Mouse (Mus musculus) heart, adult 2 months (tissue): ENCODE data around the gene Zdhhc21. TPM values are rescaled to one million over a fixed set of nuclear protein-coding genes. Genes with fewer than 3 reads are reported as not detected.

Experiments
- DNase-seq, 2 experiments: peaks; one replicate each; pipeline ENCODE4 v3.0.0; 2021
- H3K27ac ChIP-seq: fragments of 200-600 bp; 2 replicates; pipeline ENCODE4 v1.8.1; 2022
- H3K27me3 ChIP-seq: fragments of 200-500 bp; 2 replicates; pipeline ENCODE4 v1.6.1; 2012; ENCODE audit warnings: mild to moderate bottlenecking, low read length, inconsistent platforms, mixed read lengths; ENCODE audit not compliant: control insufficient read depth, insufficient read depth
- H3K36me3 ChIP-seq: fragments of 200-500 bp; 2 replicates; pipeline ENCODE4 v1.6.1; 2012; ENCODE audit warnings: low read length, inconsistent platforms; ENCODE audit not compliant: control insufficient read depth, insufficient read depth
- H3K4me1 ChIP-seq: fragments of 200-500 bp; 2 replicates; pipeline ENCODE4 v1.6.1; 2011; ENCODE audit warnings: low read length; ENCODE audit not compliant: control insufficient read depth, insufficient read depth
- H3K4me3 ChIP-seq: fragments of 200-600 bp; 2 replicates; pipeline ENCODE4 v1.8.1; 2022
- H3K79me2 ChIP-seq: fragments of 200-500 bp; replicated peaks from 2 replicates; pipeline ENCODE4 v1.6.1; 2012; ENCODE audit warnings: mild to moderate bottlenecking, inconsistent platforms, low read length, moderate library complexity, mixed read lengths; ENCODE audit not compliant: control insufficient read depth, insufficient read depth
- H3K9ac ChIP-seq: fragments of 200-500 bp; 2 replicates; pipeline ENCODE4 v1.6.1; 2012; ENCODE audit warnings: low read depth, mild to moderate bottlenecking, control low read depth, inconsistent platforms, low read length, mixed read lengths
- CTCF ChIP-seq: fragments of 200-600 bp; IDR thresholded peaks from 2 replicates; pipeline ENCODE4 v1.8.1; 2022; ENCODE audit warnings: antibody characterized with exemption, mild to moderate bottlenecking, moderate library complexity
- EP300 ChIP-seq: fragments of 200-500 bp; IDR thresholded peaks from 2 replicates; pipeline ENCODE4 v1.6.1; 2011; ENCODE audit warnings: low read depth, low read length, control low read depth; ENCODE audit not compliant: insufficient read depth
- POLR2A ChIP-seq: fragments of 200-500 bp; IDR thresholded peaks from 2 replicates; pipeline ENCODE4 v1.6.1; 2011; ENCODE audit warnings: mild to moderate bottlenecking, low read depth, low read length, control low read depth; ENCODE audit not compliant: insufficient read depth
- WGBS: fragments of 180-500 bp; shearing (Covaris S2); methylation state at CpG from one replicate; pipeline ENCODE4 v1.1.7; 2018; 5-methylcytosine and 5-hydroxymethylcytosine counted together
- intact Hi-C: fragments of 180-260 bp; cut with DNase I; formaldehyde crosslinking; loops from one replicate; pipeline ENCODE4 v1.15.1; 2025
- polyA plus RNA-seq: library from polyadenylated mRNA; depleted of rRNA; stranded (reverse); fragments of >200 nt; gene quantifications from 2 replicates; pipeline ENCODE4 v1.2.3, GENCODE M21; 2012
- total RNA-seq, 2 experiments: library from RNA; stranded (reverse); gene quantifications; 2 replicates each; pipeline ENCODE4 v1.2.3; 2021

Zdhhc21 gene
- total and polyA plus RNA-seq, 3 experiments: 2.7 to 9.3 (median 8.5) TPM

- no peaks in the 10 kb centered on the region for H3K4me1 ChIP-seq
- no peak overlapping the region for H3K9ac ChIP-seq
- H3K36me3 ChIP-seq: no peaks in the 10 kb centered on the region
- H3K27me3 ChIP-seq: no peaks in the 10 kb centered on the region
- no peak for DNase-seq
- H3K4me3 ChIP-seq: no peak overlapping the region
- no peak for TF ChIP-seq EP300
- no peak for TF ChIP-seq POLR2A
- TF ChIP-seq CTCF: no peak
- no peaks in the 10 kb centered on the region for H3K79me2 ChIP-seq
- H3K27ac ChIP-seq: no peak overlapping the region
- 57% methylated on average over 2 of the region's 2 CpGs for WGBS
- intact Hi-C loops: no loop called here
Measured at GRCm38 (mm10) chr4:82886148-82886547, 26.4 kb upstream of the Zdhhc21 start.

- Histone ChIP-seq H3K27me3 (no peaks in the 10 kb centered on the region), H3K4me1 (no peaks in the 10 kb centered on the region), H3K79me2 (no peaks in the 10 kb centered on the region), H3K9ac (no peak overlapping the region), H3K4me3 (no peak overlapping the region), H3K36me3 (no peaks in the 10 kb centered on the region), H3K27ac (no peak overlapping the region)
- TF ChIP-seq EP300 (no peak), POLR2A (no peak), CTCF (no peak)
- intact Hi-C loops: no loop called here
- 60% methylated on average over 1 of the region's 1 CpGs for WGBS
- no peak for DNase-seq
Measured at GRCm38 (mm10) chr4:82885535-82885913, 25.8 kb upstream of the Zdhhc21 start.

GRCm38 (mm10) chr4:82884636-82885534 is 25.1 kb upstream of the Zdhhc21 start, which contains the start of gene Cer1:
Cer1 (minus strand) TSS chr4:82885148.
- H3K9ac ChIP-seq: no peak within 1 kb of the TSS
- no peaks in the 10 kb centered on the region for H3K4me1 ChIP-seq
- no peak within 1 kb of the TSS for H3K4me3 ChIP-seq
- DNase-seq: peak in 1 of 2 experiments; percentile 5
- no peaks in the 10 kb centered on the region for H3K27me3 ChIP-seq
- TF ChIP-seq CTCF (no peak), EP300 (no peak), POLR2A (no peak)
- WGBS: 64% methylated on average over 19 of the region's 19 CpGs
- no peak within 1 kb of the TSS for H3K27ac ChIP-seq
- intact Hi-C loops: no loop called here
- no peaks in the 10 kb centered on the region for H3K79me2 ChIP-seq
- H3K36me3 ChIP-seq: no peaks in the 10 kb centered on the region

GRCm38 (mm10) chr4:82882500-82882899 is 22.7 kb upstream of the Zdhhc21 start:
- intact Hi-C loops: no loop called here
- WGBS: 85% methylated on average over 9 of the region's 9 CpGs
- Histone ChIP-seq H3K4me3 (no peak overlapping the region), H3K79me2 (no peaks in the 10 kb centered on the region), H3K4me1 (no peaks in the 10 kb centered on the region), H3K27me3 (no peaks in the 10 kb centered on the region), H3K36me3 (no peaks in the 10 kb centered on the region), H3K9ac (no peak overlapping the region), H3K27ac (no peak overlapping the region)
- DNase-seq: no peak
- TF ChIP-seq CTCF (peak; percentile 28), EP300 (no peak), POLR2A (no peak)

GRCm38 (mm10) chr4:82881366-82881765 is 21.6 kb upstream of the Zdhhc21 start:
- WGBS: 73% methylated on average over 3 of the region's 3 CpGs
- Histone ChIP-seq H3K9ac (no peak overlapping the region), H3K4me1 (no peaks in the 10 kb centered on the region), H3K27ac (no peak overlapping the region), H3K27me3 (no peaks in the 10 kb centered on the region), H3K36me3 (no peaks in the 10 kb centered on the region), H3K4me3 (no peak overlapping the region), H3K79me2 (no peaks in the 10 kb centered on the region)
- intact Hi-C loops: no loop called here
- DNase-seq: no peak
- no peak for TF ChIP-seq CTCF
- TF ChIP-seq POLR2A: no peak
- TF ChIP-seq EP300: no peak

GRCm38 (mm10) chr4:82880243-82880642 is 20.5 kb upstream of the Zdhhc21 start:
- Histone ChIP-seq H3K27ac (no peak overlapping the region), H3K36me3 (no peaks in the 10 kb centered on the region), H3K4me3 (no peak overlapping the region), H3K79me2 (no peaks in the 10 kb centered on the region), H3K4me1 (no peaks in the 10 kb centered on the region), H3K9ac (no peak overlapping the region), H3K27me3 (no peaks in the 10 kb centered on the region)
- no peak for DNase-seq
- TF ChIP-seq EP300: no peak
- TF ChIP-seq POLR2A: no peak
- no peak for TF ChIP-seq CTCF
- intact Hi-C loops: no loop called here
- 85% methylated on average over 2 of the region's 2 CpGs for WGBS
